Mouse (Mus musculus) brain, embryonic 18.5 days (tissue): ENCODE data around the gene Zdhhc12.
"Not testable (repeated sequence)": the region's sequence is repeated elsewhere in the genome, so short reads cannot be mapped to it uniquely, and the experiment has no call there.

Experiments used
- DNase-seq: peaks from one replicate; pipeline ENCODE4 v3.0.0-alpha.2; 2012; ENCODE audit warnings: low read depth, low spot score

Gene Zdhhc12

GRCm38 (mm10) chr2:30064298-30064697 is 29.1 kb downstream of the Zdhhc12 start:
- DNase-seq: no peak

- DNase-seq: no peak
These were observed 29.7 kb downstream of the Zdhhc12 start for GRCm38 (mm10) chr2:30063791-30064190.

DNA sequence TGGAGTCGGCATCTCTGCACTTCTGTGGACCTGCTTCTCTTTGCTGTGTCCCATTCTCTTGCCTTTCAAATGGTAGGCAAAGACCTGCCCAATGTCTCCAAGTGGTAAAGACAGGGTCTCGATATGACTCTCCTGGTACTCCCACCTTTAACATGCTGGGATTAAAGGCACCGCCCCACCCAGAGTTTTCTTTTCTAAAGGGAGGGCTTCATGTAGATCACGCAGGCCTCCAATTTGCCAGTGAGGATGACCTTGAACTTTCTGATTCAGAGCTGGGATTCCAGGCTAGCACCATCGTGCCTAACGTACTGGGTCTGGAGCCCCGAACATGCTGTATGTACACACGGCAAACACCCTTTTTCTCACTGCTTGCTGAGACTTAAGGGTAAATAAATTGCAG is 30.2 kb downstream of the Zdhhc12 start:
- no peak for DNase-seq

- DNase-seq: no peak
These were observed 31.0 kb downstream of the Zdhhc12 start for GRCm38 (mm10) chr2:30062249-30063093.

GRCm38 (mm10) chr2:30061215-30062166 is 32.0 kb downstream of the Zdhhc12 start:
- DNase-seq: no peak

DNA sequence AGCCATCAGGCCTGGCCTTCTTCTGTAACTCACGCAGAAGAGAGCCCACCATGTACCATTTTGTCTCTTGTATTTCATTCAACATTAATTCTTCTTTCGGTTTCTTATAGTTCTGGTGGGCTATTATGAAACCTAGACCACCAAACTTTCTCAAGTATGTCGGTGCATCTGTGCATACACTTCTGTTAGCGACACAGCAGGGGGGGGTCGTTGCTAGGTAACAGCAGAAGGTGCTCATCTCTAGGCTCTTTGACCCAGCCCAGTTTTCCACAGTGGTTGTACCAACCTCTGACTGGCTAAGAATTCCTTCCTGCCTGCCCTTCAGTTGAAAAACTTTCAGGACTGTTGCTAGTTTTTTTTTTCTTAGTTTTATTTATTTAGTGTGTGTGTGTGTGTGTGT is 35.0 kb downstream of the Zdhhc12 start:
- no peak for DNase-seq

DNA sequence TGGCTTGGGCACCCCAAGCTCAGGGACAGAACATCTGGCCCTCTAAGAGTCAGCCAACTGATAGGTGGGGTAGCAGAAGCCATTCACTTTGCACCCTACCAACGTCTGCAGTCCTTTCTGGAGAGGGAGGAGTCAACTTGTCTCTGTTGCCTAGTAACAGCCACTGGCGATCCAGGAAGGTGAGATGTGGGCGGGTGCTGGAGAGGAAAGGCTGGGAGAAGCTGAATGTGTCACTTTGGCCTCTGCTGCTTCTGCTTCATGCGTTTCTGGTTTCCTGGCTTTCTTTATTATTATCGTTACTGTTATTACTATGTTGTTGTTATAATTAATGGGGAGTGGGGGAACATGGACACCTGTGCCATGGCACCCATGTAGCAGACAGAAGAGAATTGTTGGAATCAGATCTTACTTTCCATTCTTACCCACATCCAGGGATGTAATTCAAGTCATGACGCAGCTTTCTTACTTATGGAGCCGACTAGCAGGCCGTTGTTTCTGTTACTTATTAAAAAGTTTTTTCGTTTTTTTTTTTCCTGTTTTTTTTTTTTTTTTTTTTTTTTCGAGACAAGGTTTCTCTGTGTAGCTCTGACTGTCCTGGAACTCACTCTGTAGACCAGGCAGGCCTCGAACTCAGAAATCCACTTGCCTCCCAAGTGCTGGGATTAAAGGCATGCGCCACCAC is 36.1 kb downstream of the Zdhhc12 start, which contains the start of gene Set:
Gene Set (plus strand): TSS at position 156 of the 682 bp plus-strand sequence.
- no peak for DNase-seq

- DNase-seq: no peak
These were observed 36.7 kb downstream of the Zdhhc12 start for GRCm38 (mm10) chr2:30056736-30057135.

GRCm38 (mm10) chr2:30055310-30055709 is 38.1 kb downstream of the Zdhhc12 start:
- DNase-seq: not testable (repeated sequence)

DNA sequence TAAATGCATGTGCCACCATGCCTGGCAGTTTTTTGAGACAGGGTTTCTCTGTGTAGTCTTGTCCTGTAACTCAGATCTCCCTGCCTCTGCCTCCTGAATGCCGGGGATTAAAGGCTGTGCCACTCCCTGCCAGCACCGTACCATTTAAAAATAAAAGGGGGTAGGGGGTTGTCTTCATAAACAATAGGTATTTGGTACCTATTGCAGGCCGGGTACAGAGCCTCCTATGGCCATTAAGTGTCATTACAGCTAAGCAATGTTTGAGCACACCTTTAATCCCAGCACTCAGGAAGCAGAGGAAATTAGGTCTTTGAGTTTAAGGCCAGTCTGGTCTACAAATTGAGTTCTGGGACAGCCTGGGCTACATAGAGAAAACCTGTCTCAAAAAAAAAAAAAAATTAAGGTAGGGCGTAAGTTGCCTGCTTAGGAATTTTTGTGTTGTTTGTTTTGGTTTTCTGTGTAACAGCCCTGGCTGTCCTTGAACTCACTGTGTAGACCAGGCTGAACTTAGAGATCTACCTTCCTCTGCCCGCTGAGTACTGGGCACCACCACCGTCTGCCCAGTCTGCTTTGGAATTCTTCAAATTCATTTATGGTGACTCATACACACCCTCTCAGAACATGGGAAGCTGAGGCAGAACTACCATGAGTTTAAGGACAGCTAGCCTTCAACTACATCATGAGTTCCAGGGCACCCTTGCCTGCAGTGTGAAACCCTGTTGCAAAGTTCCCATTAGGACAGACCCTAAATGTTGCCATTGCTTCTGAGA is 41.3 kb downstream of the Zdhhc12 start:
- DNase-seq: no peak

GRCm38 (mm10) chr2:30049831-30050230 is 43.6 kb downstream of the Zdhhc12 start:
- no peak for DNase-seq

- peak; percentile 92 for DNase-seq
These were observed 44.6 kb downstream of the Zdhhc12 start, which contains the start of gene Wdr34 for GRCm38 (mm10) chr2:30048699-30049388. Gene Wdr34 (minus strand): TSS chr2:30048881.

- no peak for DNase-seq
These were observed 45.3 kb downstream of the Zdhhc12 start for GRCm38 (mm10) chr2:30048101-30048501.

DNA sequence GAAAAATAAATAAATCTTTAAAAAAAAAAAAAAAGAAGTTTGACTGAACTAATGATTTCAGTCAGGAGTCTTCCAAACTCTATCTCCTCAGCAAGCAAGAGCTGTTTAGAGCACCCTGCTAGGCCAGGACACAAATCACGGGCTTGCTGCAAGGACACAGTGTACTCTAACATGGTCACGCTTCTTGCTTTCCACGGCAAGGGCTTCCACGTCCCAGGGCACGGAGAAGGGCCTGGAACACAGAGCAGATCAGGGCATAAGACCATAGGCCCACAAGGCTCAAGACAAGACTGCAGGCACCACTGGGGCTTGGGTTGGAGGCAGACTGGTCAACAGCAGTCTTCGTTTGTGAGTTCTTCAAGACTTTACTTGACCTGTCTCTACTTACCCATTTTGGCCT is 46.3 kb downstream of the Zdhhc12 start:
- DNase-seq: no peak

DNA sequence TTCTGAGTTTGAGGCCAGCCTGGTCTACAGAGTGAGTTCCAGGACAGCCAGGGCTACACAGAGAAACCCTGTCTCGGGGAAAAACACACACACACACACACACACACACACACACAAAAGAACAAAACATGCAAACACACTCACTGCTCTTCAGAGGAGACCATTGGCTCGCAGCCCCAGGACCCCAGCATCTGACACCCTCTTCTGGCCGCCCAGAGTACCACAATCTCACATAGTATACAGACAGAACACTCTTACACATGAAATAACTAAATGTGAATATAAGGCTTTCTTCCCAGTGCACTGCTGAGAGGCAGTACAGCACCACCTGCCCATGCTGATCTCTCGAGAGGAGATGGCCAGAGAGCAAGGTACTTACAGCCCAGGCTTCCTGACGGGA is 48.9 kb downstream of the Zdhhc12 start:
- DNase-seq: no peak

DNA sequence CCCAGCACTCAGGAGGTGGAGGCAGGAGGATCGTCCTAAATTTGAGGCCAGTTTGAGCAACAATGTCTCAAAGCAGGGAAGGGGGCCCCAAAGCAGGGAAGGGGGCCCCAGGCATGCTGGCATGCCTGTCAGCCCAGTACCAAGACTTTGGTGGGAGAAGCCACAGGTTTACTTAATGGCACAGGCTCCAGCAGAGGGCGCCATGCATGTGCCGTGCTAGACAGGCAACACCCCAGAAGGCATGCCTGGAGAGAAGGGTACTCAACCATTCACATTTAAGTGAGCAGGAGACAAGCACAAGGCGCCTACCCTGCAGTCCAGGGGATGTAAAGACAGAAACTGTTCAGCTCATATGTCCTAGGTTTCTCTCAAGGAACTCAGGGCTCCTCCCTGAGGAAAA is 51.0 kb downstream of the Zdhhc12 start:
- DNase-seq: no peak
